In the genomic region with DNA sequence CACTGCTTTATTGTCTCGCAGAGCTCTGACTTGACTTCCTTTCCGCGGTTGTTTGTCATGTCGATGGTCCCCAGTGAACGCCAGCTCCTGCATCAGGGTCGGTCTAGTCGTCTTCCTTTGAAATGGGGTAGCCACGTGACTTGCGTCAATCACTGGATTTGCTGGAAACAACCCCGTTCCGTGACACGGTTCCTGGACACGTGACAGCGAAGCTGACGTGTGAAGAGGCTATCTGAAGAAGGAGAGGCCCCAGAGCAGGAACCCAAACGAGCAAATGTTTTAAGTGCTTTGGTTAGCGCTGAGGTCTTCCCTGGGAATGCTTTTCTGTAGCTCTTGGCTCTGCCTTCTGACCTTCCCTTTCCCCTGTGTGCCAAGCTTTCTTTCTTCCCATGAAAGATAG, we compare ENCODE assay signal across 10 mouse cellular contexts. TPM values are rescaled to one million over a fixed set of nuclear protein-coding genes. Genes with fewer than 3 reads are reported as not detected.
DNase-seq lines count a peak whose midpoint lies in the region; ATAC-seq and TF ChIP-seq lines count a peak whose summit lies in the region.
"Had no signal": no experiment of that assay in that cellular context is flagged by ENCODE, and none has a peak within 500 bp of the region (broad histone marks: within the 10 kb centered on the region; RNA-seq: fewer than 3 reads in every experiment).

No protein-coding gene starts in this region.

- H3K4me1 ChIP-seq in kidney, postnatal 0 days (replicated peaks; ENCODE audit: insufficient read depth, low read length) = no peaks in the 10 kb centered on the region
- H3K4me1 ChIP-seq: forebrain, embryonic 12.5 days; midbrain, embryonic 12.5 days had no signal

- H3K9me3 ChIP-seq in kidney, postnatal 0 days (replicated peaks; ENCODE audit: low read length) = no peaks in the 10 kb centered on the region
- H3K9me3 ChIP-seq: midbrain, embryonic 12.5 days had no signal

- no peaks in the 10 kb centered on the region for H3K27me3 ChIP-seq in kidney, postnatal 0 days (ENCODE audit: insufficient read depth, low read length)

- 47% methylated on average over 17 of the region's 17 CpGs for WGBS in kidney, postnatal 0 days

- no peak for DNase-seq in gastrocnemius, adult 2 months
- no peak for DNase-seq in gastrocnemius, postnatal 25 days
- DNase-seq in adrenal gland, postnatal 10 days = peak; percentile 35
- peak; percentile 20 to 40 for DNase-seq in heart, postnatal 10 days
- peak; percentile 22 for DNase-seq in kidney, postnatal 0 days (ENCODE audit: low spot score)
- no peak for DNase-seq in layer of hippocampus, postnatal 14 days (ENCODE audit: low spot score in 2 of 2)
- DNase-seq in layer of hippocampus, adult 9-11 months = no peak
- no peak for DNase-seq in layer of hippocampus, adult 8-10 months (ENCODE audit: low spot score in 2 of 2)

- H3K4me2 ChIP-seq in kidney, postnatal 0 days (ENCODE audit: low read length) = peak overlapping the region; percentile 33
- H3K4me2 ChIP-seq: forebrain, embryonic 12.5 days; midbrain, embryonic 12.5 days had no signal

- TF ChIP-seq CTCF in gastrocnemius, adult 2 months (IDR thresholded peaks at IDR 0.05) = no peak
- no peak for TF ChIP-seq CTCF in kidney, postnatal 0 days (IDR thresholded peaks at IDR 0.05; ENCODE audit: low read depth)

- intact Hi-C loops in gastrocnemius, adult 2 months (cut with DNase I) = no loop called here
- intact Hi-C loops in heart, postnatal 10 days (cut with DNase I) = no loop called here

- H3K36me3 ChIP-seq in kidney, postnatal 0 days (ENCODE audit: insufficient read depth, low read length) = no peaks in the 10 kb centered on the region
- H3K36me3 ChIP-seq: forebrain, embryonic 12.5 days; midbrain, embryonic 12.5 days had no signal

- H3K9ac ChIP-seq in kidney, postnatal 0 days (ENCODE audit: low read depth, low read length) = no peak overlapping the region
- H3K9ac ChIP-seq: forebrain, embryonic 12.5 days; midbrain, embryonic 12.5 days had no signal

- ATAC-seq in kidney, postnatal 0 days (replicated peaks; ENCODE audit: low FRiP score, low read depth) = no peak

- no peak overlapping the region for H3K27ac ChIP-seq in gastrocnemius, adult 2 months
- H3K27ac ChIP-seq in kidney, postnatal 0 days = 0 out of 2 replicates have a peak overlapping the region, but pooled peaks have one; percentile 6
- H3K27ac ChIP-seq: forebrain, embryonic 12.5 days; midbrain, embryonic 12.5 days had no signal

- peak overlapping the region; percentile 9; the same call in 1 of the 2 replicates for H3K4me3 ChIP-seq in gastrocnemius, adult 2 months
- no peak overlapping the region for H3K4me3 ChIP-seq in kidney, postnatal 0 days (replicated peaks; ENCODE audit: low read depth, low read length)
- H3K4me3 ChIP-seq: forebrain, embryonic 12.5 days; midbrain, embryonic 12.5 days had no signal

RNA-seq across cellular contexts. Expression of gene Col25a1, which starts 41.5 kb away (rescaled TPM):
- under 1 TPM in 1 of 2 experiments, not detected in 1; 0.06 TPM for total RNA-seq in gastrocnemius, adult 2 months (2021)
- under 1 TPM; 0.29 to 0.31 TPM for total RNA-seq in gastrocnemius, postnatal 25 days (2021)
- total RNA-seq in adrenal gland, postnatal 10 days (2021) = 1 to 10 TPM; 4.6 to 5.6 TPM
- total RNA-seq in heart, postnatal 10 days (2021) = 1 to 10 TPM; 1.2 to 1.3 TPM
- polyA plus RNA-seq in kidney, postnatal 0 days (2015; fragmentation: Nextera tagmentation; extraction: Ambion mirVana) = 1.4 and 1.5 TPM in 2 replicates
- 10 to 100 TPM; 57.8 to 62.6 TPM for total RNA-seq in layer of hippocampus, postnatal 14 days (2021)
- total RNA-seq in layer of hippocampus, adult 8-10 months (2022) = 10 to 100 TPM; 56.3 to 71.8 (median 65.0) TPM

Comparison
In these comparisons a context has a peak if more than half of its experiments do, and no peak if none do; other contexts are left out.
1. DNase-seq: peak in adrenal gland, postnatal 10 days (single experiment), heart, postnatal 10 days (2 of 2) and kidney, postnatal 0 days (single experiment); none in gastrocnemius, adult 2 months (single experiment), gastrocnemius, postnatal 25 days (single experiment), layer of hippocampus, postnatal 14 days (0 of 2), layer of hippocampus, adult 9-11 months (single experiment) and layer of hippocampus, adult 8-10 months (0 of 2).
2. RNA of gene Col25a1, which starts 41.5 kb away (total RNA-seq): 56.3 to 71.8 TPM in layer of hippocampus, adult 8-10 months and 57.8 to 62.6 TPM in layer of hippocampus, postnatal 14 days; 4.6 to 5.6 TPM in adrenal gland, postnatal 10 days, 1.2 to 1.3 TPM in heart, postnatal 10 days, 0.29 to 0.31 TPM in gastrocnemius, postnatal 25 days and 0.06 TPM in gastrocnemius, adult 2 months; every median in the first group is over 4 times any median in the second.